Mouse (Mus musculus): ENCODE measurements around the gene Rps9. TPM values are rescaled to one million over a fixed set of nuclear protein-coding genes. Genes with fewer than 3 reads are reported as not detected.
"Not testable (repeated sequence)": the region's sequence is repeated elsewhere in the genome, so short reads cannot be mapped to it uniquely, and the experiment has no call there.

The Rps9 gene
- total RNA-seq, 2 experiments from 2014 or later, result 1,269 to 1,279 TPM

- peak; percentile 35 to 57 for DNase-seq (ENCODE audit: low spot score in 2 of 2)
These were observed 9.5 kb upstream of the Rps9 start for GRCm38 (mm10) chr7:3694076-3694948.

GRCm38 (mm10) chr7:3694949-3695305 lies 8.9 kb upstream of the Rps9 start:
- DNase-seq (ENCODE audit: low spot score in 2 of 2), result not testable (repeated sequence)

DNA sequence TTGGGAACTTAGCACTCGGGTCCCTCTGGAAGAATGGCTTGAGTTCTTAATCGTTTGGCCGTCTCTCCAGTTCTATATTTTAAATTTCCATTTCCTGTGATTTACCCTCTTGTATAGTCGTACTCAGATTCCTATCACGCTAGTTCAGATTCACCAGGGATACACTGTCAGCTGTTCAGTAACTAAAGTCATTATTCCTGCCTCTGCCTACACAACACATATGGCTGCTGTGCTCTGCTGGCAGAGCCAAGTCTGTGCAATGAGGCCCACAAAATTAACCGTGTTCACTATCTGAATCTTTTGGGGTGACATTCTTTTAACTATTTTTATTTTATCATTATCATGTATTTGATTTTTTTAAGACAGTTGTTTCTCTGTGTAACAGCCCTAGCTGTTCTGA lies 5.3 kb upstream of the Rps9 start:
- DNase-seq (ENCODE audit: low spot score in 2 of 2), result no peak

DNA sequence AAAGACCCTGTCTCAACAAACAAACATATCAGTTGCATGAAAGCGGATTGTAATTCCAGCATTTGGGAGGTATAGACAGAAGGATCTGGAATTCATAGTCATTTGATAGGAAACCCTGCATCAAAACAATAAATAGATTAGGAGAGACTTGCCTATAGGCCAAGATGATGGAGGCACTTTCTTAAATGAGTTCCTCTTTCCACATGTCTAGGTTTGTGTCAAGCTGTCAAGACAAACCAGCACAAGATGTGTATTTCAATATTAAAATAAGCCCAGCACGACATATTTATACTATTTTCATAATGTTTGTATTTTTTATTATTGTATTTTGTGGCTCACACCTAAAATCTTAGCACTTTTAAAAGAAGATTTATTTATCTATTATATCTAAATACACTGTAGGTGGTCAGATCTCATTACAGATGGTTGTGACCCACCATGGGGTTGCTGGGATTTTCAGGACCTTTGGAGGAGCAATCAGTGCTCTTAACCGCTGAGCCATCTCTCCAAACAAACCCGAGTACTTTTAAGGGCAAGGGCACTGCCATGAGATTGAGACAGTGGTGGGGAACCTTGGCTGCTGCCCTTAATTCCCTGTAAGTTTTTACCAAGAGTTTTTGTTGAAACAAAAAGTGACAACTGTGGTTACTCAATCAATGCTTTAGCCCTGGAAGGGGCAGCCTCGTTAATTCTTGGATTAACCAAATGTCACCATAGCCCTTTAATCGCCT lies 480 bp upstream of the Rps9 start:
- no peak for DNase-seq (ENCODE audit: low spot score in 2 of 2)

GRCm38 (mm10) chr7:3704475-3704874 lies 682 bp downstream of the Rps9 start:
- no peak for DNase-seq (ENCODE audit: low spot score in 2 of 2)

DNA sequence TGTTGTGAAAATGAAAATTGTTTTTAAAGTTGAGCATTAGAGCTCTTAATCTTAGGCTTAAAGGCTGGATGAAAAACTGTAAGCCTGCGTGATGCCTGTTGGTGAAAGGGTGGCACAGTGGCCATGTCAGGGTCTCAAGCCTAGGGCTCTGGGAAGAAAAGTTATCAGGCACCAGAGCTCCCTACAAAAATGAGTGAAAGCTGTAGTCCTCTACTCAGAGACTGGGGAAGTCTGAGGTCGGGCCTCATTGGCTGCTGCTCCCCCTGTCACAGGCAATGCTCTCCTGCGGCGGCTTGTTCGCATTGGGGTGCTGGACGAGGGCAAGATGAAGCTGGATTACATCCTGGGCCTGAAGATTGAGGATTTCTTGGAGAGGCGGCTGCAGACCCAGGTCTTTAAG lies 1.7 kb downstream of the Rps9 start:
- DNase-seq (ENCODE audit: low spot score in 2 of 2), result not testable (repeated sequence)

DNA sequence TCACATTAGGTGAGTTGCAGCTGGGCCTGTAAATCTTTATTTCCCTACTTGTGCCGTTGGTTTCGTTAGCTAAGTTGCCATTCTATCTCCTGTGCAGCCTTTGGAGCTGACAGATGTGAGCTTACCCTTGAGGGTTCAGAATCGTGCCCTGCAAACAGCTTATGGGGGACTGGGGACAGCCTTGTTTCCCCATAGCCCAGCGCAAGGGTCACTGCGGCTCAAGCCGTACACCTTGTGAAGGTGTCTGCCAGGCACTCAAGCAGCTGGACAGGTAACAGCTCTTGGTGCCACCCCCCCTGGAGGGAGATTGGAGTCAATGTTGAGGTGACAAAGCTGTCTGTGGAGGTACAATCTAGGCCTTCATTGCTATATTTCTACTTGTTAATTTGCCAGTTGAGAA lies 2.1 kb downstream of the Rps9 start:
- no peak for DNase-seq (ENCODE audit: low spot score in 2 of 2)

DNA sequence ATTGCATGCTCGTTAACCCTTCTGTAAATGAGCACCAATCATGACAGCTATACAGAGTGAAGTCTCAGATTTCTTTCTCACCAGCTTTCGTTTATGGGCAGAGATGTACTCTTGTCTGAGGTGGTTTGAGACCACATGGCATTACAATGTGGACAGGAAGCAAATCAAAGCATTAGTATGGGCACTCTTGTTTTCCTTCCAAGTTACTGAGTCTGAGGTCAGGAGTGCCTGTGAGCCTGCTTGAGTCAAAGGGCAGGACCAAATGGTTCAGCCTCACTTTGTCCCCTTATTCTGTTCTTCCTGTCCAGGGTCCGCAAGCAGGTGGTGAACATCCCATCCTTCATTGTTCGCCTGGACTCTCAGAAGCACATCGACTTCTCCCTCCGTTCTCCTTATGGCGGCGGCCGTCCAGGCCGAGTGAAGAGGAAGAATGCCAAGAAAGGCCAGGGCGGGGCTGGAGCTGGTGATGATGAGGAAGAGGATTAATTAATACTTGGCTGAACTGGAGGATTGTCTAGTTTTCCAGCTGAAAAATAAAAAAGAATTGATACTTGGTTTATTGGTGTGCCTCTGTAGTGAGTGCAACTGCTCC lies 2.6 kb downstream of the Rps9 start:
- no peak for DNase-seq (ENCODE audit: low spot score in 2 of 2)

DNA sequence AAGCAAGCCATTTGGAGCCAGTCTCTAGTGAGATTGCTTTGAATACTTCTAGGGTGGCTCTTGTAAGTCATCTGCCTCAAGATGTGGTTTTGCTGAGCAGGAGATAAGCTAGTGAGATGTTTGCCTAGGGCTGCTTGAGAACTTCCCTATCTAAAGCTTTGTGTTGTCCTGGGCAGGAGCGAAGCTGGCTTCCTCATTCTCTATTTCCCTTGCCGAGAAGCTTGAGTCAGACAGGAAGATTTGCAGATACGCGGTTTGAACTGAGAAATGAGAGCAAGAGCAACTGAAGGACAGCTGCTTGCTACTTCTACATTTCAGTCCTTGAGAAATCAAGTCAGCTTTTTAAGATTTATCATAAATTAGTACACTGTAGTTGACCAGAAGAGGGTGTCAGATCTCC lies 3.2 kb downstream of the Rps9 start:
- DNase-seq (ENCODE audit: low spot score in 2 of 2), result no peak

DNA sequence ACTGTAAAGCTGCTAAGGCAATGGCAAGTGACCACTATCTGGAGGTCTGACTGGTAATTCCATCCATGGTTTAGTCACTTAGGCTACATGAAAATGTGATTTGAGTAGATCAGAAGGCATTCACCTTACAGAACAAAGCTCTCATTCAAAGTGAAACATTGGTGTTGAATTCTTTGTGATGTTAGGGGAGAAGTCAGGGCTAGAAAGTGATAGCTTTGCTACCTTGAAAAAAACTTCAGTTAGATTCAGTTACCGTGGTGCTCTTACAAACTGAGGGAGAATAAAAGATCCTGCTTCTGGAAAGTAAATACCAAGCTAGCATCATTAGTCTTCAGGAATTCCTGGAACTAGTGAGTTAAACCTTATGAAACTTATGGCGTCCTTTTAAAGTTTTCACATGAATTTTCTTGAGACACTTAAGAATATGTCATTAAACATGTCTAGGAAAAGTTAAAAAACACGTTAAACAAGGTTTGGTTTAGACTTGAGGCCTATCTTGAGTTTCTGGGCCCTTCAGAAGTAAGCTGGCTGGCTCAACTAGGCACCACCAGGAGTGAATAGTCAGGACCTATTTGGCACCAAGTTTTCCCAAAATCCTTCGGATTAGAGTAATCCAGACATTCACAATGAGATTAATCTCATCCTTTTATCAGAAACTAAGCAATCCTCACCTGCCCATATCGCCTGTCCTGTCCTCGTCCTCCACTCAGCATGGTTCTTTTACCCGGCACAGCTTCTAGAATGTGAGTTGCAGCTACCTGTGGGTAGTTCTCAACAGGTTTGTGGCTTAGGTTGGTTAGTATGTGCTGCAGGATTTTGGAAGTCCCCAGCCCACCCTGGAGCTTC lies 4.0 kb downstream of the Rps9 start:
- DNase-seq (ENCODE audit: low spot score in 2 of 2), result no peak

GRCm38 (mm10) chr7:3708447-3708980 lies 4.7 kb downstream of the Rps9 start:
- not testable (repeated sequence) for DNase-seq (ENCODE audit: low spot score in 2 of 2)

GRCm38 (mm10) chr7:3709000-3709399 lies 5.2 kb downstream of the Rps9 start:
- DNase-seq (ENCODE audit: low spot score in 2 of 2), result no peak

- no peak for DNase-seq (ENCODE audit: low spot score in 2 of 2)
These were observed 8.6 kb downstream of the Rps9 start for GRCm38 (mm10) chr7:3712264-3712942.

GRCm38 (mm10) chr7:3715249-3715648 lies 11.5 kb downstream of the Rps9 start:
- DNase-seq (ENCODE audit: low spot score in 2 of 2), result no peak

DNA sequence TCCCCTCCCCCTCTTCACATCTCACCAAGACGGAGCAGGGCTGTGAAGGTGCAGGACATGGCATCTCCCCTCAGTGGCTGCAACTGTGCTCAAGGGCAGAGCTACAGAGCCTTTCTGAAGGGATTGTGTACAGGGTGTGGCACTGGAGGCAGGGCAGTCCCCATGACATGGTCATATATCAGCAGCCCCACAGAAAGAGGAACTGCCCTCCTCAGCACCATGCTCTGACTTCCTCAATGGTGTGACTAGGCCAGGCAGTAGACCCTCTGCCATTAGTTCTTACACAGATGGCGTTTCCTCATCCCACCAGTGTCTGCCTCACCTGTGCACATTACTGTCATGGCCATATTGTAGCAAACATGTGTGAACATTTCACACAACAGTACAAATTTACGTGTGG lies 16.5 kb downstream of the Rps9 start, which contains the start of gene Pirb:
Gene Pirb, minus strand, starts transcription at position 124 of the 400 bp plus-strand sequence.
- DNase-seq (ENCODE audit: low spot score in 2 of 2), result not testable (repeated sequence)

DNA sequence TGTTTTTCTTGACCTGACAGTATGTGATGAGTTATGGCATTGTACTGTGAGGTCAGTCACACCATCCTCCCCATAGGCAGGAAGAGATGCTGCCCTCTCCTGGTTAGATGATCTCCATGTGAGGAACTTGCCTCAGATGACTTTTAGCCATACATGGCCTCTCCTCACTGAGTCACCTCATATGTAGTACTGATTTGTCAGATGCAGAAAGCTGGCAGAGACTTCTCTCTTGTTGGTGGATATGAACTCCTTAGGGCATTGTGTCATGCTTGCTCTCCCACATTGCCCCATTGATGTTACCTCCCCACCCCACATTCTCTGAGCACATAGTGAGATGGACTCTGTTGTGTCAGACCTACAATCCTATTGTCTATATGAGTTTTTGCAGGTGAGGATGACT lies 21.7 kb downstream of the Rps9 start:
- not testable (repeated sequence) for DNase-seq (ENCODE audit: low spot score in 2 of 2)

- not testable (repeated sequence) for DNase-seq (ENCODE audit: low spot score in 2 of 2)
These were observed 28.9 kb downstream of the Rps9 start for GRCm38 (mm10) chr7:3732675-3733074.
